Mouse (Mus musculus): ENCODE measurements around the gene Adam15. TPM values are rescaled to one million over a fixed set of nuclear protein-coding genes. Genes with fewer than 3 reads are reported as not detected.

The Adam15 gene
- polyA plus RNA-seq, 1 experiment from 2014 or later, result 28.2 TPM

GRCm38 (mm10) chr3:89316833-89317232 is 33.0 kb downstream of the Adam15 start:
- ATAC-seq (ENCODE audit: low FRiP score), result peak; percentile 45
- Histone ChIP-seq H3K4me1 (peaks cover 65% of the 10 kb centered on the region), H3K9me3 (no peaks in the 10 kb centered on the region), H3K27ac (no peak overlapping the region), H3K36me3 (replicated peaks) (no peaks in the 10 kb centered on the region), H3K4me2 (peak overlapping the region; percentile 73), H3K27me3 (peaks cover 61% of the 10 kb centered on the region), H3K4me3 (replicated peaks) (no peak overlapping the region), H3K9ac (no peak overlapping the region)
- 3% methylated on average over 4 of the region's 4 CpGs for WGBS

DNA sequence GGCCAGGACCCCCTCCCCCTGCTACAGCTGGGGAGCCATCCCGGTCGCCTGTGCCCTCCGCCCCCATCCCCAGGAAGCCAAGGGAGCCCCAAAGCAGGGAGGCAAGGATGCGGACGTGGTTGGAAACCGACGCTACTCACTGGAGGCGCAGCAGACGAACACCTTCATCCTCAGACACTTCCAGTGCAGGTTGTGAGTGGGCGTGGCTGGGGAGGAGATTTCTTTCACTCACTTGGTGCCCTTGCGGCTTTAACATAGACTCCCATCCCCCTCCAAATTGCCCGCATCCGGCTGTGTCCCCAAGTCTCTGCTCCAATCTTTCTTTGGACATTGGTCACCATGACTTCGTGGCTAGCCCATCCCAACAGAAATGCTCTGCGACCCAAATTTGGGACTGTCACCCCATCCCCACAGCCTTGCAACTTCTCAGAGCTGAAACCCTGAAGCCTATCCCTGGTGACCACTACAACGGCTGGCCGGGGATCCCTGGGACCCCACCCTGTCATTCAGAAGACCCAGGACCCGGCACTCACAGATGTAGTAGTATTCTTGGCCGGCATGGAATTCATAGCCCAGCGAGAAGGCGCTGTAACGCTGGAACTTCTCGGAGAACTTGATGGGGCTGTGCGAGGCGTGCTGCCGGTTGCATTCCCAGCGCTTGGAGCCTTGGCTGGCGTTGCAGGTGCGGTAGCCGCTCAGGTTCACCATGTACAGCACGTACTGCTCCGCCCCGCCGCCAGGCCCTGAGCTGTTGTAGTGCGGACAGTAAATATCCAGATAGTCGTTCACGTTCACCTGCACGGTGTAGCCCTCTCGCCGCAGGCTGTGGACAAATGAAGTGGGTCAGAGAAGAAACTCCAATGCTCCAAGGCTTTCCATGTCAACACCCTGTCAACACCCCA is 33.6 kb downstream of the Adam15 start:
- ATAC-seq (ENCODE audit: low FRiP score), result peak; percentile 21; the same call in 1 of the 2 replicates
- Histone ChIP-seq H3K4me2 (peak overlapping the region; percentile 73), H3K4me1 (peaks cover 59% of the 10 kb centered on the region), H3K9ac (peak overlapping the region; percentile 56; the same call in 1 of the 2 replicates), H3K36me3 (replicated peaks) (no peaks in the 10 kb centered on the region), H3K27ac (no peak overlapping the region), H3K27me3 (peaks cover 55% of the 10 kb centered on the region), H3K4me3 (replicated peaks) (peak overlapping the region; percentile 34), H3K9me3 (no peaks in the 10 kb centered on the region)
- 6% methylated on average over 40 of the region's 40 CpGs for whole genome bisulfite sequencing

DNA sequence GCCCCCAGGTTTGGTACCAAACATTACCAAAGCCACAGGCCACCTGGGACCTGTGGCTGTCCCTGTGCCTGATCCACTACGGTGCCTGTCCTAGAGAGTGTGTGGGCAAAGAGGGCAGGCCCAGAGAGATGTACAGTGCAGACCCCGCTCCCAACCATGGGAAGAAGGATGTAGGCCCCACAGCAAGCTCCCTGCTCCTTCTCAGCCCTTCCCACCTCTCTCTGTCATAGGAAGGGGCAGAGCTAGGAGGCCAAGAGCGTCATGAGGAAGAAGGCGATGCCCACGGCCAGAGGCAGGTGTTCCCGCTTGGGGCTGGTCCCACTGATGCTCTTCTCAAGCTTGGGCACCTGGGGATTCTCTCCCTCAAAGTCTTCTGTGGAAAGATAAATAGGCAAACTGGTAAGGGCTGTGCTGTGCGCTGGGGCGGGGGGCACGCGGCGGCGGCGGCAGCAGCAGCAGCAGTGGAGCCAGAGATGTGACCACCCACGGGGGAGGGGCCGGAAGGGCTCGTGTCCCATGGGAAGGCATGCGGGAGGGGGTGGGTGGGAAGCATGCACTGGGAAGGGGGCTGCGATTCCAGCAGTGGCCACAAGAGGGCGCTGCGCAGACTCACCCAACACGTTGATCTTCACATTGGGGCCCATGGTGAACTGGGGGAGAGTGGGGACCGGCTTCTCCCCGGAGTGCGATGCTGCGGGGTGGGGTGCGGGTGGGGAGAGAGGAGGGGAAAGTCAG is 34.4 kb downstream of the Adam15 start:
- ATAC-seq (ENCODE audit: low FRiP score), result peak; percentile 31
- Histone ChIP-seq H3K4me2 (peak overlapping the region; percentile 73), H3K9me3 (no peaks in the 10 kb centered on the region), H3K4me3 (replicated peaks) (peak overlapping the region; percentile 34), H3K27ac (no peak overlapping the region; the same call in 1 of the 2 replicates), H3K9ac (peak overlapping the region; percentile 56; the same call in 1 of the 2 replicates), H3K36me3 (replicated peaks) (no peaks in the 10 kb centered on the region), H3K4me1 (peaks cover 51% of the 10 kb centered on the region), H3K27me3 (peaks cover 47% of the 10 kb centered on the region)
- WGBS, result 6% methylated on average over 25 of the region's 26 CpGs

GRCm38 (mm10) chr3:89314791-89315190 is 35.0 kb downstream of the Adam15 start:
- no peak for ATAC-seq (ENCODE audit: low FRiP score)
- 39% methylated on average over 2 of the region's 2 CpGs for WGBS
- H3K4me1 ChIP-seq, result peaks cover 45% of the 10 kb centered on the region

GRCm38 (mm10) chr3:89314340-89314739 is 35.5 kb downstream of the Adam15 start:
- no peak overlapping the region for H3K27ac ChIP-seq
- H3K27me3 ChIP-seq, result peaks cover 36% of the 10 kb centered on the region
- WGBS, result 70% methylated on average over 5 of the region's 5 CpGs
- H3K4me1 ChIP-seq, result peaks cover 40% of the 10 kb centered on the region
- H3K9ac ChIP-seq, result no peak overlapping the region
- ATAC-seq (ENCODE audit: low FRiP score), result no peak
- H3K4me3 ChIP-seq (replicated peaks), result no peak overlapping the region
- no peaks in the 10 kb centered on the region for H3K9me3 ChIP-seq
- no peaks in the 10 kb centered on the region for H3K36me3 ChIP-seq (replicated peaks)
- no peak overlapping the region for H3K4me2 ChIP-seq

More at GRCm38 (mm10) chr3:89314791-89315190, 35.0 kb downstream of the Adam15 start:
- H3K27ac ChIP-seq, result no peak overlapping the region
- no peak overlapping the region for H3K4me3 ChIP-seq (replicated peaks)
- peak overlapping the region; percentile 73 for H3K4me2 ChIP-seq
- H3K9ac ChIP-seq, result peak overlapping the region; percentile 56; the same call in 1 of the 2 replicates
- peaks cover 41% of the 10 kb centered on the region for H3K27me3 ChIP-seq
- H3K36me3 ChIP-seq (replicated peaks), result no peaks in the 10 kb centered on the region
- no peaks in the 10 kb centered on the region for H3K9me3 ChIP-seq

DNA sequence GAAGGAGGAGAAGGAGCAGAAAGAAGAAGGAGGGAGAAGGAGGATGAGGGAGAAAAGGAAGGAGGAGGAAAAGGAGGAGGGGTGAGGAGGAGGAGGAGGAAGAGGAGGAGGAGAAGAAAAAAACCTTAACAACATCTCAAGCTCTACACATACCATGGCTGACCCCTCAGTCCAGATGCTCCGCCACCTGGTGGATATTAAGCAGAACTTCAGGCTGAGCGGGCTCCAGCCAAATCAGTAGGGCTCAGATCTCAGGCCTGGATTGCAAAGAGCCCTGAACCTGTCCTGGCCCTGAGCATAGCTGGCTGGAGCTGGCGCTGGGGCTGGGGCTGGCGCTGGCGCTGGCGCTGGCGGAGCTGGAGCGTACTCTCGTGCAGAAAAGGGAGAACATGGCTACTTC is 41.7 kb downstream of the Adam15 start:
- H3K4me1 ChIP-seq, result no peaks in the 10 kb centered on the region
- no peak overlapping the region for H3K9ac ChIP-seq
- H3K36me3 ChIP-seq (replicated peaks), result no peaks in the 10 kb centered on the region
- H3K9me3 ChIP-seq, result no peaks in the 10 kb centered on the region
- H3K4me3 ChIP-seq (replicated peaks), result no peak overlapping the region
- no peak overlapping the region for H3K27ac ChIP-seq
- no peaks in the 10 kb centered on the region for H3K27me3 ChIP-seq
- H3K4me2 ChIP-seq, result no peak overlapping the region
- WGBS, result 4% methylated on average over 9 of the region's 9 CpGs
- ATAC-seq (ENCODE audit: low FRiP score), result peak; percentile 84

- H3K36me3 ChIP-seq (replicated peaks), result no peaks in the 10 kb centered on the region
- H3K4me2 ChIP-seq, result no peak overlapping the region
- no peak overlapping the region for H3K27ac ChIP-seq
- H3K9ac ChIP-seq, result no peak overlapping the region; the same call in 1 of the 2 replicates
- peaks cover 5% of the 10 kb centered on the region; the same call in 1 of the 2 replicates for H3K27me3 ChIP-seq
- no peak for ATAC-seq (ENCODE audit: low FRiP score)
- no peak overlapping the region for H3K4me3 ChIP-seq (replicated peaks)
- WGBS, result 78% methylated on average over 8 of the region's 8 CpGs
- H3K9me3 ChIP-seq, result no peaks in the 10 kb centered on the region
- no peaks in the 10 kb centered on the region for H3K4me1 ChIP-seq
These were observed 44.1 kb downstream of the Adam15 start for GRCm38 (mm10) chr3:89305551-89306325.

GRCm38 (mm10) chr3:89305105-89305504 is 44.7 kb downstream of the Adam15 start:
- 69% methylated on average over 4 of the region's 4 CpGs for WGBS
- H3K9ac ChIP-seq, result no peak overlapping the region

GRCm38 (mm10) chr3:89304440-89304839 is 45.4 kb downstream of the Adam15 start:
- Histone ChIP-seq H3K9me3 (no peaks in the 10 kb centered on the region), H3K4me1 (peaks cover 4% of the 10 kb centered on the region; the same call in 1 of the 2 replicates), H3K9ac (no peak overlapping the region), H3K27ac (no peak overlapping the region), H3K27me3 (peaks cover 10% of the 10 kb centered on the region), H3K4me2 (no peak overlapping the region), H3K4me3 (replicated peaks) (no peak overlapping the region), H3K36me3 (replicated peaks) (no peaks in the 10 kb centered on the region)
- no peak for ATAC-seq (ENCODE audit: low FRiP score)
- 62% methylated on average over 6 of the region's 6 CpGs for WGBS

More at GRCm38 (mm10) chr3:89305105-89305504, 44.7 kb downstream of the Adam15 start:
- no peak overlapping the region for H3K4me2 ChIP-seq
- no peak for ATAC-seq (ENCODE audit: low FRiP score)
- no peak overlapping the region for H3K4me3 ChIP-seq (replicated peaks)
- no peaks in the 10 kb centered on the region for H3K9me3 ChIP-seq
- peaks cover 9% of the 10 kb centered on the region for H3K27me3 ChIP-seq
- no peak overlapping the region for H3K27ac ChIP-seq
- H3K36me3 ChIP-seq (replicated peaks), result no peaks in the 10 kb centered on the region
- no peaks in the 10 kb centered on the region for H3K4me1 ChIP-seq

GRCm38 (mm10) chr3:89300514-89300913 is 49.3 kb downstream of the Adam15 start:
- ATAC-seq (ENCODE audit: low FRiP score), result no peak
- 64% methylated on average over 2 of the region's 2 CpGs for WGBS
- Histone ChIP-seq H3K27me3 (peaks cover 30% of the 10 kb centered on the region), H3K9me3 (no peaks in the 10 kb centered on the region), H3K9ac (no peak overlapping the region), H3K4me1 (peaks cover 6% of the 10 kb centered on the region; the same call in 1 of the 2 replicates), H3K4me2 (no peak overlapping the region), H3K27ac (no peak overlapping the region), H3K36me3 (replicated peaks) (no peaks in the 10 kb centered on the region), H3K4me3 (replicated peaks) (no peak overlapping the region)

- no peak overlapping the region for H3K27ac ChIP-seq
- H3K36me3 ChIP-seq (replicated peaks), result no peaks in the 10 kb centered on the region
- H3K4me1 ChIP-seq, result peaks cover 6% of the 10 kb centered on the region; the same call in 1 of the 2 replicates
- 50% methylated on average over 1 of the region's 1 CpGs for WGBS
- H3K9me3 ChIP-seq, result no peaks in the 10 kb centered on the region
- H3K9ac ChIP-seq, result peak overlapping the region; percentile 26; the same call in 1 of the 2 replicates
- H3K4me3 ChIP-seq (replicated peaks), result no peak overlapping the region
- peaks cover 30% of the 10 kb centered on the region for H3K27me3 ChIP-seq
- H3K4me2 ChIP-seq, result no peak overlapping the region; the same call in 1 of the 2 replicates
- ATAC-seq (ENCODE audit: low FRiP score), result no peak
These were observed 49.7 kb downstream of the Adam15 start for GRCm38 (mm10) chr3:89300071-89300470.

Data from forebrain, embryonic 12.5 days (tissue).